Mouse (Mus musculus): ENCODE measurements around the gene Sgsm1.

DNA sequence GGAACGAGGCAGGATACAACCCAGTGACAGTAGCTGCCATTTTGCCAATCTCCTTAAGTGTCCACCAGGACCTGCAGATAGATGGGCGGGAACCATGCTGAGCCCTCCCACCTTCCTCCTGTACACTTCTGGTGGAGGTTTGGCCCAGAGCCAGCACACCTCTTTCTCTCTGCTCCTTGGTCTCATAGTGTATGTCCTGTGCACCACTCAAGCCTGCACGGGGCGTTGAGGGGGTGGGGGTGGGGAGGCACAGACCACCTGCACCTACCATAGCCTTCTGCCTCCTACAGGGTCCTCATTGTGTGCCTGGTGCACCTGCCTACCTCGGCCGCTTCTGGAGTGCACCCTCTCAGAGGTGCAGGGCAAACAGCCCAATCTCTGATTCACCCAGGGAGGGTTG, 42.0 kb upstream of the Sgsm1 start:
- TF ChIP-seq POLR2A (IDR thresholded peaks at IDR 0.05; ENCODE audit: insufficient read depth, low read depth, low read length) (no peak), CTCF (IDR thresholded peaks at IDR 0.05; ENCODE audit: insufficient read depth, low read depth, low read length) (no peak)
